Mouse (Mus musculus) forebrain, postnatal 0 days (tissue): Measurements from ENCODE around the gene Kcnk3. TPM values are rescaled to one million over a fixed set of nuclear protein-coding genes. Genes with fewer than 3 reads are reported as not detected.

Source experiments
- ATAC-seq: fragments of 200-750 bp; cut with Nextera tagmentation; 2 replicates; pipeline ENCODE4 v1.8.0; 2017; ENCODE audit warnings: mild to moderate bottlenecking, moderate library complexity
- DNase-seq: peaks from one replicate; pipeline ENCODE4 v3.0.0-alpha.2; 2015
- H3K27ac ChIP-seq: fragments of 300-500 bp; sonication (generic); 2 replicates; pipeline ENCODE4 v1.5.1; 2014; ENCODE audit warnings: low read depth, mild to moderate bottlenecking, antibody characterized with exemption, low read length, moderate library complexity, mixed read lengths
- H3K27me3 ChIP-seq: fragments of 300-500 bp; sonication (generic); 2 replicates; pipeline ENCODE4 v1.6.1; 2014; ENCODE audit warnings: mild to moderate bottlenecking, low read length, mixed read lengths; ENCODE audit not compliant: insufficient read depth
- H3K36me3 ChIP-seq: fragments of 300-500 bp; sonication (generic); 2 replicates; pipeline ENCODE4 v1.6.1; 2014; ENCODE audit warnings: mild to moderate bottlenecking, moderate library complexity; ENCODE audit not compliant: insufficient read depth
- H3K4me1 ChIP-seq: fragments of 300-500 bp; sonication (generic); 2 replicates; pipeline ENCODE4 v1.6.1; 2014; ENCODE audit warnings: antibody characterized with exemption; ENCODE audit not compliant: insufficient read depth
- H3K4me2 ChIP-seq: fragments of 300-500 bp; sonication (generic); 2 replicates; pipeline ENCODE4 v1.6.1; 2014; ENCODE audit warnings: low read depth, mild to moderate bottlenecking, moderate library complexity
- H3K4me3 ChIP-seq: fragments of 300-500 bp; sonication (generic); 2 replicates; pipeline ENCODE4 v1.5.1; 2014; ENCODE audit warnings: low read depth, low read length, mixed read lengths
- H3K9ac ChIP-seq: fragments of 300-500 bp; sonication (generic); 2 replicates; pipeline ENCODE4 v1.6.1; 2014; ENCODE audit warnings: mild to moderate bottlenecking
- H3K9me3 ChIP-seq: fragments of 300-500 bp; sonication (generic); 2 replicates; pipeline ENCODE4 v1.6.1; 2016; ENCODE audit warnings: low read length
- CTCF ChIP-seq: sonication (generic); IDR thresholded peaks from 2 replicates; pipeline ENCODE4 v1.5.1; 2016; ENCODE audit warnings: antibody characterized with exemption, control low read depth, low read depth
- WGBS: fragments of 180-500 bp; shearing (Covaris S2); extraction: QIAGEN DNeasy Blood & Tissue Kit; methylation state at CpG from one replicate; pipeline ENCODE4 v1.1.7; 2014; 5-methylcytosine and 5-hydroxymethylcytosine counted together
- polyA plus RNA-seq: library from polyadenylated mRNA; unstranded; fragments of >200 nt; fragmentation: Nextera tagmentation; extraction: Ambion mirVana; gene quantifications from 2 replicates; pipeline ENCODE4 v1.2.1, GENCODE M21; 2015
- total RNA-seq: library from RNA; depleted of rRNA; stranded (reverse); fragments of >200 nt; gene quantifications from 2 replicates; pipeline ENCODE4 v1.2.3, GENCODE M21; 2014

Gene Kcnk3
- total and polyA plus RNA-seq, 2 experiments from 2014 or later: 7.0 to 13.1 TPM

- Histone ChIP-seq H3K27me3 (no peaks in the 10 kb centered on the region), H3K27ac (no peak overlapping the region), H3K4me1 (no peaks in the 10 kb centered on the region), H3K36me3 (no peaks in the 10 kb centered on the region), H3K9me3 (no peaks in the 10 kb centered on the region), H3K4me2 (no peak overlapping the region), H3K9ac (no peak overlapping the region), H3K4me3 (no peak overlapping the region)
- ATAC-seq: no peak
- no peak for TF ChIP-seq CTCF
- DNase-seq: no peak
- WGBS: 76% methylated on average over 8 of the region's 8 CpGs
These were observed 33.0 kb upstream of the Kcnk3 start for GRCm38 (mm10) chr5:30554981-30555380.

GRCm38 (mm10) chr5:30556284-30556683 is 31.7 kb upstream of the Kcnk3 start:
- no peak overlapping the region for H3K27ac ChIP-seq
- H3K9ac ChIP-seq: no peak overlapping the region
- DNase-seq (no peak), ATAC-seq (no peak)
- no peak for TF ChIP-seq CTCF
- H3K4me3 ChIP-seq: no peak overlapping the region
- H3K36me3 ChIP-seq: no peaks in the 10 kb centered on the region
- H3K27me3 ChIP-seq: no peaks in the 10 kb centered on the region
- no peaks in the 10 kb centered on the region for H3K4me1 ChIP-seq
- H3K4me2 ChIP-seq: no peak overlapping the region
- H3K9me3 ChIP-seq: no peaks in the 10 kb centered on the region
- 64% methylated on average over 3 of the region's 3 CpGs for WGBS

GRCm38 (mm10) chr5:30559421-30559820 is 28.5 kb upstream of the Kcnk3 start:
- no peak for TF ChIP-seq CTCF
- WGBS: 87% methylated on average over 3 of the region's 3 CpGs
- Histone ChIP-seq H3K27ac (no peak overlapping the region), H3K9me3 (no peaks in the 10 kb centered on the region), H3K27me3 (no peaks in the 10 kb centered on the region), H3K4me2 (no peak overlapping the region), H3K36me3 (no peaks in the 10 kb centered on the region), H3K4me1 (no peaks in the 10 kb centered on the region), H3K9ac (no peak overlapping the region), H3K4me3 (no peak overlapping the region)
- no peak for DNase-seq
- ATAC-seq: no peak

- H3K27me3 ChIP-seq: no peaks in the 10 kb centered on the region
- no peaks in the 10 kb centered on the region for H3K36me3 ChIP-seq
- H3K27ac ChIP-seq: no peak overlapping the region
- no peak for TF ChIP-seq CTCF
- H3K9ac ChIP-seq: no peak overlapping the region
- H3K4me1 ChIP-seq: no peaks in the 10 kb centered on the region
- 35% methylated on average over 3 of the region's 3 CpGs for WGBS
- H3K9me3 ChIP-seq: no peaks in the 10 kb centered on the region
- H3K4me2 ChIP-seq: no peak overlapping the region
- DNase-seq (no peak), ATAC-seq (no peak)
- no peak overlapping the region for H3K4me3 ChIP-seq
These were observed 27.9 kb upstream of the Kcnk3 start for GRCm38 (mm10) chr5:30559986-30560493.

- WGBS: 100% methylated on average over 1 of the region's 1 CpGs
- no peak for TF ChIP-seq CTCF
- DNase-seq: no peak
These were observed 19.5 kb upstream of the Kcnk3 start for GRCm38 (mm10) chr5:30568479-30568878.

GRCm38 (mm10) chr5:30571820-30572219 is 16.1 kb upstream of the Kcnk3 start:
- TF ChIP-seq CTCF: no peak
- Histone ChIP-seq H3K4me2 (no peak overlapping the region), H3K4me1 (no peaks in the 10 kb centered on the region), H3K9ac (no peak overlapping the region), H3K36me3 (no peaks in the 10 kb centered on the region), H3K27me3 (no peaks in the 10 kb centered on the region), H3K27ac (no peak overlapping the region), H3K4me3 (no peak overlapping the region), H3K9me3 (no peaks in the 10 kb centered on the region)
- 81% methylated on average over 5 of the region's 5 CpGs for WGBS
- no peak for DNase-seq
- ATAC-seq: no peak

More at GRCm38 (mm10) chr5:30568479-30568878, 19.5 kb upstream of the Kcnk3 start:
- H3K27ac ChIP-seq: no peak overlapping the region
- H3K4me3 ChIP-seq: no peak overlapping the region
- no peaks in the 10 kb centered on the region for H3K9me3 ChIP-seq
- no peaks in the 10 kb centered on the region for H3K36me3 ChIP-seq
- ATAC-seq: no peak
- H3K9ac ChIP-seq: no peak overlapping the region
- H3K4me2 ChIP-seq: no peak overlapping the region
- H3K4me1 ChIP-seq: no peaks in the 10 kb centered on the region
- H3K27me3 ChIP-seq: no peaks in the 10 kb centered on the region

- no peak for DNase-seq
- TF ChIP-seq CTCF: no peak
- H3K4me2 ChIP-seq: no peak overlapping the region
- H3K4me1 ChIP-seq: no peaks in the 10 kb centered on the region
- WGBS: 87% methylated on average over 8 of the region's 8 CpGs
- H3K36me3 ChIP-seq: no peaks in the 10 kb centered on the region
- ATAC-seq: no peak
- no peaks in the 10 kb centered on the region for H3K9me3 ChIP-seq
- H3K27me3 ChIP-seq: no peaks in the 10 kb centered on the region
- no peak overlapping the region for H3K9ac ChIP-seq
- no peak overlapping the region for H3K4me3 ChIP-seq
- H3K27ac ChIP-seq: no peak overlapping the region
These were observed 13.6 kb upstream of the Kcnk3 start for GRCm38 (mm10) chr5:30574367-30574766.
